Mouse (Mus musculus) heart, embryonic 15.5 days (tissue): ENCODE results near the gene Smg5. TPM values are rescaled to one million over a fixed set of nuclear protein-coding genes. Genes with fewer than 3 reads are reported as not detected.

Source experiments
- ATAC-seq: fragments of 200-750 bp; cut with Nextera tagmentation; replicated peaks from 2 replicates; pipeline ENCODE4 v1.8.0; 2017; ENCODE audit warnings: low read depth, moderate TSS enrichment; ENCODE audit not compliant: insufficient number of reproducible peaks, insufficient read depth, low FRiP score
- H3K27ac ChIP-seq: fragments of 300-500 bp; sonication (generic); 2 replicates; pipeline ENCODE4 v1.5.1; 2015; ENCODE audit warnings: mild to moderate bottlenecking, inconsistent platforms
- H3K27me3 ChIP-seq: fragments of 300-500 bp; sonication (generic); 2 replicates; pipeline ENCODE4 v1.6.1; 2015; ENCODE audit warnings: inconsistent platforms
- H3K36me3 ChIP-seq: fragments of 300-500 bp; sonication (generic); 2 replicates; pipeline ENCODE4 v1.6.1; 2015; ENCODE audit warnings: mild to moderate bottlenecking, inconsistent platforms
- H3K4me1 ChIP-seq: fragments of 300-500 bp; sonication (generic); replicated peaks from 2 replicates; pipeline ENCODE4 v1.6.1; 2015; ENCODE audit warnings: inconsistent platforms
- H3K4me2 ChIP-seq: fragments of 300-500 bp; sonication (generic); 2 replicates; pipeline ENCODE4 v1.6.1; 2015; ENCODE audit warnings: inconsistent platforms, mild to moderate bottlenecking, moderate library complexity
- H3K4me3 ChIP-seq: fragments of 300-500 bp; sonication (generic); 2 replicates; pipeline ENCODE4 v1.5.1; 2015; ENCODE audit warnings: mild to moderate bottlenecking, inconsistent platforms
- H3K9ac ChIP-seq: fragments of 300-500 bp; sonication (generic); 2 replicates; pipeline ENCODE4 v1.6.1; 2015; ENCODE audit warnings: mild to moderate bottlenecking, inconsistent platforms
- H3K9me3 ChIP-seq: fragments of 300-500 bp; sonication (generic); replicated peaks from 2 replicates; pipeline ENCODE4 v1.6.1; 2016; ENCODE audit warnings: inconsistent platforms
- WGBS: fragments of 180-500 bp; shearing (Covaris S2); methylation state at CpG from one replicate; pipeline ENCODE4 v1.1.7; 2015; ENCODE audit warnings: mixed read lengths; 5-methylcytosine and 5-hydroxymethylcytosine counted together
- polyA plus RNA-seq: library from polyadenylated mRNA; unstranded; fragments of >200 nt; fragmentation: Nextera tagmentation; extraction: Ambion mirVana; gene quantifications from 2 replicates; pipeline ENCODE4 v1.2.1, GENCODE M21; 2015

Gene Smg5
- polyA plus RNA-seq, 1 experiment from 2014 or later, result 41.1 TPM

DNA sequence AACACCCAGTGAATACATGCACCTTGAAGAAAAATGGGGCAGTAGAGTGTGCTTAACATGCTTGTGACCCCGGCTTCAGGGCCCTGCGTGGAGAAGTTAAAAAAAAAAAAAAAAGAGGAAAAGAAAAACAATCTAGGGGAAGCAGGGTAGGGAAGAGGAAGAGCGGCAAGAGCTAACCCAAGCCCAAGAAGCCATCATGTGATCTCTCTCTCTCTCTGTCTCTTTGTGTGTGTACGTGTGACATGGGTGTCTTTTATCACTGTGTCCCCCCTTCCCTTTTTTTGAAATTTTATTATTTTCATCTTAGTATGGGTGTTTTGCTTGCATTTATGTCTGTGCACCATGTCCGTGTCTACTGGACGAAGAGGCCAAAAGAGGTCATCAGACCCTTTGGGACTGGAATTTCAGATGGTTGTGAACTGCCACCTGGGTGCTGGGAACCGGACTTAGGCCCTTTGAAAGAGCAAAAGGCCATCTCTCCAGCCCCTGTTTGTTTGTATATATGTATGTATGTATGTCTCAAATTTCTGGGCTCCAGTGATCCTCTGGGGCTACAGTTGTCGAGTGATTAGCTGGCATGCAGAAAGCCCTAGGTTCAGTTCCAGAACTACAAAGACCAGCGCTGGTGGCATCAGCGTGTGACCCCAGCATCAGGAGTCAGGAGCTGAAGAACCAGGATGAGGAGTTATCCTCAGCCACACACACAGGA is 67.6 kb downstream of the Smg5 start:
- Histone ChIP-seq H3K27ac (no peak overlapping the region), H3K4me2 (no peak overlapping the region), H3K4me3 (no peak overlapping the region), H3K9me3 (no peaks in the 10 kb centered on the region), H3K4me1 (peaks cover 15% of the 10 kb centered on the region), H3K36me3 (peaks cover 6% of the 10 kb centered on the region; the same call in 1 of the 2 replicates), H3K9ac (no peak overlapping the region), H3K27me3 (no peaks in the 10 kb centered on the region)
- ATAC-seq, result no peak
- WGBS, result 89% methylated on average over 10 of the region's 10 CpGs

GRCm38 (mm10) chr3:88407090-88407489 is 71.0 kb downstream of the Smg5 start:
- ATAC-seq, result no peak
- WGBS, result 0% methylated on average over 2 of the region's 2 CpGs
- no peaks in the 10 kb centered on the region for H3K9me3 ChIP-seq

DNA sequence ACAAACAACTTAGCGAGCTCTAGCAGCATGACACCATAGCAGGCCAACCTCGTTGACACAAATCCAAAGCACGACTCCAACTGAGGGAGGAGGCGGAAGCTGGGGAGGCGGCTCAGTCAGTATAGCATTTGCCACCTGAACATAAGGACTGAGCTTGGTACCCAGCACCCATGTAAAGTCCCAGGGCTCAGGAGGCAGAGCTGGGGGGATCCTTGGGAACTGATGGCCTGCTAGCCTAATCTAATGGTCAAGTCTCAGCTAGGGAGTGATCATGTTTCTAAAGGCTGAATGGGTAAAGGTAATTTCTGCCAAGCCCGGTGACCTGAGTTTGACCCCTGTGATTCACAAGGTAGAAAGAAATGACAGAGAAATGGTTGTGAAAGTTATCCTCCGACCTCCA is 71.5 kb downstream of the Smg5 start:
- Histone ChIP-seq H3K27me3 (no peaks in the 10 kb centered on the region), H3K36me3 (peaks cover 12% of the 10 kb centered on the region; the same call in 1 of the 2 replicates), H3K4me3 (no peak overlapping the region), H3K4me2 (no peak overlapping the region), H3K4me1 (peaks cover 31% of the 10 kb centered on the region), H3K9me3 (no peaks in the 10 kb centered on the region), H3K27ac (no peak overlapping the region), H3K9ac (no peak overlapping the region)
- no peak for ATAC-seq
- 50% methylated on average over 7 of the region's 7 CpGs for WGBS

More at GRCm38 (mm10) chr3:88407090-88407489, 71.0 kb downstream of the Smg5 start:
- H3K4me2 ChIP-seq, result no peak overlapping the region
- peaks cover 8% of the 10 kb centered on the region; the same call in 1 of the 2 replicates for H3K36me3 ChIP-seq
- no peak overlapping the region for H3K9ac ChIP-seq
- H3K4me3 ChIP-seq, result no peak overlapping the region
- H3K27me3 ChIP-seq, result no peaks in the 10 kb centered on the region
- H3K27ac ChIP-seq, result no peak overlapping the region
- H3K4me1 ChIP-seq, result peaks cover 31% of the 10 kb centered on the region

- H3K27ac ChIP-seq, result peak overlapping the region; percentile 96
Measured at GRCm38 (mm10) chr3:88408953-88409352, 72.9 kb downstream of the Smg5 start.

DNA sequence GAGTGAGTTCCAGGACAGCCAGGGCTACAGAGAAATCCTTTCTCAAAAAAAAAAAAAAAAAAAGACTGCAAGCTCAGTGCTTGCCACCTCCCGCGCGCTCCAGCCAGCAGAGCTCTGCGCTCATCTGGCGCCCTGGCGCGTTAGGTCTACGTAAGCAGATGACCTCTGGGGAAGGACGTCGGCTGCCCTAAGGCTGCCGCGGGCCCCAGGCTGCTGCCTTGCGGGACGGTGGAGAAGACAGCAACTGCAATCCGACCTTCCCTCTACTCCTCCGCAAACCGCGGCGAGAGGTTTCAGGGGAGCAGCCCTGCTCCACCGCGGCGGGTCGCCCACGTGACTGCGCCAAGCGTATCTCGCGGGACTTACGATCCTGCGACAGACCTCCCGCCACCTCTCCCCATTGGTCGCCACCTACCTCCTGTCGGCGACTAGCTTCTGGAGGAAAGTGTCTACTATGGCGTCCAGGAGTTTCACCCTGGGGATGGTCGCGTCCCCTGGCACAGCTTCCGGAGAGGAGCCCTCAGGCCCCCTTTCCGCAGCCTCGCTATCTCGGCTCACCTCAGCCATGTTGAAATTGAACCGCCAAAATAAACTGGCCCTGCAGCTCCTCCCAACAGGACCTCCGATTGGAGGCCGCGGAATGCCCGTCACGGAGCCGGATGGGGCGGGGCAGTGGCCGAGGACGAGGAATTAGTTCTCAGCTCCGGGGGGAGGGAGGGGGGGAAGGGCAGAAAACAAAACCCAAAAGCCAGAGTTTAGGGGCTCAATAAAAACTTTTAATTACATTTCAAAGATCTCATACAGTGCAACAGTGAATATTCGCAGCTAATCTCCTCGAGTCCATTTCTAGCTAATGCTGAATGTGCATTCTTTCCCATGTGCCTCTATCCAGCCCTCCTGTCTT is 73.9 kb downstream of the Smg5 start, which contains the start of gene Pmf1:
Gene Pmf1, minus strand, starts transcription at position 591 of the 904 bp plus-strand sequence.
- Histone ChIP-seq H3K36me3 (peaks cover 18% of the 10 kb centered on the region; the same call in 1 of the 2 replicates), H3K4me3 (peak within 1 kb of the TSS; percentile 68), H3K9ac (peak within 1 kb of the TSS; percentile 82), H3K27me3 (no peaks in the 10 kb centered on the region), H3K4me1 (peaks cover 31% of the 10 kb centered on the region), H3K9me3 (no peaks in the 10 kb centered on the region), H3K27ac (peak within 1 kb of the TSS; percentile 96), H3K4me2 (peak within 1 kb of the TSS; percentile 75)
- WGBS, result under 1% methylated on average over 54 of the region's 54 CpGs
- ATAC-seq, result peak; percentile 90

More at GRCm38 (mm10) chr3:88408953-88409352, 72.9 kb downstream of the Smg5 start:
- no peaks in the 10 kb centered on the region for H3K27me3 ChIP-seq
- 47% methylated on average over 5 of the region's 5 CpGs for WGBS
- peak overlapping the region; percentile 68 for H3K4me3 ChIP-seq
- ATAC-seq, result no peak
- H3K9ac ChIP-seq, result peak overlapping the region; percentile 82
- peaks cover 15% of the 10 kb centered on the region; the same call in 1 of the 2 replicates for H3K36me3 ChIP-seq
- peak overlapping the region; percentile 75 for H3K4me2 ChIP-seq
- H3K9me3 ChIP-seq, result no peaks in the 10 kb centered on the region
- H3K4me1 ChIP-seq, result peaks cover 31% of the 10 kb centered on the region

- Histone ChIP-seq H3K4me2 (peak overlapping the region; percentile 75), H3K9me3 (no peaks in the 10 kb centered on the region), H3K4me1 (peaks cover 31% of the 10 kb centered on the region), H3K27me3 (no peaks in the 10 kb centered on the region), H3K4me3 (peak overlapping the region; percentile 68), H3K27ac (peak overlapping the region; percentile 96), H3K9ac (peak overlapping the region; percentile 18; the same call in 1 of the 2 replicates), H3K36me3 (peaks cover 23% of the 10 kb centered on the region; the same call in 1 of the 2 replicates)
- 19% methylated on average over 7 of the region's 7 CpGs for WGBS
- ATAC-seq, result no peak
Measured at GRCm38 (mm10) chr3:88410645-88411031, 74.6 kb downstream of the Smg5 start.

DNA sequence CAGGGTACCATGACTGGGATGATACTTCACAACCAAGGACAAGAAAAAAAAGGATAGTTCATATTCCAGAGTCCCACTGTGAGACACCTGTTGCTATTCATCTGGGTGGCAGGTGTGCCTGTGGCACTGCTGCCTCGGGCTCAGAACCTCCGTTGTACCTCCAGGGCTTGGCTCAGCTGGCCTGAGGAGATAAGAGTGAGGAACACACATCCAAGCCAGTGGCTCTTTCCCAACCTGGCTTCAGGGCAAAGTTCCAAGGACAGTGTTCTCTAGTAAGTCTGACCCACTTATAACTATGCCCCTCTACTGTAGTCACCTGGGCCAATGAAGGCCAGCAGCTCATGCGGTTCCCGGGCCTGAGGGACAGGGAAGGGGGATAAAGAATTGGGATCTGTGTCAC is 75.6 kb downstream of the Smg5 start:
- WGBS, result 86% methylated on average over 4 of the region's 4 CpGs
- H3K36me3 ChIP-seq, result peaks cover 32% of the 10 kb centered on the region; the same call in 1 of the 2 replicates
- ATAC-seq, result no peak
- no peak overlapping the region for H3K9ac ChIP-seq
- H3K4me3 ChIP-seq, result no peak overlapping the region
- H3K27me3 ChIP-seq, result no peaks in the 10 kb centered on the region
- H3K9me3 ChIP-seq, result no peaks in the 10 kb centered on the region
- no peak overlapping the region for H3K4me2 ChIP-seq
- peaks cover 31% of the 10 kb centered on the region for H3K4me1 ChIP-seq
- no peak overlapping the region for H3K27ac ChIP-seq

Other genes starting within 250 kb of the Smg5 start
- gene Mef2d, start 193.9 kb upstream of the Smg5 start, polyA plus RNA-seq, result 35.4 and 43.2 TPM in 2 replicates
- 0.13 and 0.14 TPM in 2 replicates for gene Rhbg, start 81.6 kb upstream of the Smg5 start, polyA plus RNA-seq
- gene Gm38392, start 49.0 kb upstream of the Smg5 start, polyA plus RNA-seq, result 0.20 TPM in 1 of 2 replicates, not detected in the other
- 11.8 and 14.0 TPM in 2 replicates for gene Tsacc, start 39.3 kb upstream of the Smg5 start, polyA plus RNA-seq
- gene Cct3, start 39.1 kb upstream of the Smg5 start, polyA plus RNA-seq, result 322 and 382 TPM in 2 replicates
- 143 and 156 TPM in 2 replicates for gene Glmp, start 11.2 kb upstream of the Smg5 start, polyA plus RNA-seq
- 1.7 and 2.2 TPM in 2 replicates for gene Tmem79, start 112 bp upstream of the Smg5 start, polyA plus RNA-seq
- gene Paqr6, start 28.3 kb downstream of the Smg5 start, polyA plus RNA-seq, result 3.9 and 5.1 TPM in 2 replicates
- not detected in 2 replicates for gene Bglap3, start 36.5 kb downstream of the Smg5 start, polyA plus RNA-seq
- not detected in 2 replicates for gene Bglap2, start 42.4 kb downstream of the Smg5 start, polyA plus RNA-seq
- not detected in 2 replicates for gene Bglap, start 48.2 kb downstream of the Smg5 start, polyA plus RNA-seq
- gene Pmf1, start 74.1 kb downstream of the Smg5 start, polyA plus RNA-seq, result 83.6 and 96.3 TPM in 2 replicates
- 11.8 and 14.1 TPM in 2 replicates for gene Slc25a44, start 88.9 kb downstream of the Smg5 start, polyA plus RNA-seq
- 2.1 and 5.3 TPM in 2 replicates for gene Sema4a, start 124.9 kb downstream of the Smg5 start, polyA plus RNA-seq
- gene Lmna, start 173.7 kb downstream of the Smg5 start, polyA plus RNA-seq, result 110 and 131 TPM in 2 replicates
- 6.5 and 8.0 TPM in 2 replicates for gene Mex3a, start 196.1 kb downstream of the Smg5 start, polyA plus RNA-seq
- 0.92 and 4.0 TPM in 2 replicates for gene Rab25, start 212.0 kb downstream of the Smg5 start, polyA plus RNA-seq
- 119 and 144 TPM in 2 replicates for gene Lamtor2, start 216.8 kb downstream of the Smg5 start, polyA plus RNA-seq
- 30.0 and 34.9 TPM in 2 replicates for gene Ubqln4, start 217.5 kb downstream of the Smg5 start, polyA plus RNA-seq
- gene Ssr2, start 239.6 kb downstream of the Smg5 start, polyA plus RNA-seq, result 164 and 178 TPM in 2 replicates